Mouse (Mus musculus): ENCODE measurements around the gene Clec4a3. TPM values are rescaled to one million over a fixed set of nuclear protein-coding genes. Genes with fewer than 3 reads are reported as not detected.

Clec4a3 gene
- polyA plus RNA-seq, 1 experiment from 2014 or later: 1.7 TPM

Other genes starting within 250 kb of the Clec4a3 start
- 0.56 and 0.79 TPM in 2 replicates for gene Nanog, start 245.0 kb upstream of the Clec4a3 start, polyA plus RNA-seq (2015; fragmentation: Nextera tagmentation; extraction: Ambion mirVana)
- gene Slc2a3, start 150.9 kb upstream of the Clec4a3 start, polyA plus RNA-seq (2015; fragmentation: Nextera tagmentation; extraction: Ambion mirVana): 8.4 and 12.2 TPM in 2 replicates
- gene Foxj2, start 132.6 kb upstream of the Clec4a3 start, polyA plus RNA-seq (2015; fragmentation: Nextera tagmentation; extraction: Ambion mirVana): 5.0 and 6.7 TPM in 2 replicates
- 2.8 and 4.3 TPM in 2 replicates for gene C3ar1, start 96.4 kb upstream of the Clec4a3 start, polyA plus RNA-seq (2015; fragmentation: Nextera tagmentation; extraction: Ambion mirVana)
- 48.3 and 49.5 TPM in 2 replicates for gene Necap1, start 78.0 kb upstream of the Clec4a3 start, polyA plus RNA-seq (2015; fragmentation: Nextera tagmentation; extraction: Ambion mirVana)
- 2.0 and 2.3 TPM in 2 replicates for gene Clec4a1, start 30.7 kb upstream of the Clec4a3 start, polyA plus RNA-seq (2015; fragmentation: Nextera tagmentation; extraction: Ambion mirVana)
- gene Clec4a4, start 37.9 kb downstream of the Clec4a3 start, polyA plus RNA-seq (2015; fragmentation: Nextera tagmentation; extraction: Ambion mirVana): not detected in 2 replicates
- gene Clec4b1, start 97.4 kb downstream of the Clec4a3 start, polyA plus RNA-seq (2015; fragmentation: Nextera tagmentation; extraction: Ambion mirVana): not detected in 2 replicates
- 2.3 and 3.2 TPM in 2 replicates for gene Clec4a2, start 153.9 kb downstream of the Clec4a3 start, polyA plus RNA-seq (2015; fragmentation: Nextera tagmentation; extraction: Ambion mirVana)
- not detected in 2 replicates for gene Clec4b2, start 220.4 kb downstream of the Clec4a3 start, polyA plus RNA-seq (2015; fragmentation: Nextera tagmentation; extraction: Ambion mirVana)

All from heart, embryonic 15.5 days (tissue).